Mouse (Mus musculus) regulatory T cell (primary cell): ENCODE measurements at regions not wholly inside any gene's neighbourhood (a gene's known extent, or its start where the extent isn't known, plus 50 kb on each side); places are given as distances from the start of the nearest gene placed in this dataset.

Experiments used
- in situ Hi-C: fragments of 300-600 bp; cut with MboI, MseI; formaldehyde crosslinking; loops from one replicate; pipeline ENCODE4 v1.15.1; 2025; ENCODE audit warnings: high pct_unique_total_duplicates

- in situ Hi-C loops = no loop called here
These were observed 192.6 kb downstream of the Otor start for GRCm38 (mm10) chr2:143270826-143271225.

GRCm38 (mm10) chr2:143305747-143306570, 227.7 kb downstream of the Otor start:
- in situ Hi-C loops = no loop called here

GRCm38 (mm10) chr2:143306571-143306925, 228.3 kb downstream of the Otor start:
- in situ Hi-C loops = no loop called here

- in situ Hi-C loops = no loop called here
These were observed 220.5 kb upstream of the Pcsk2 start for GRCm38 (mm10) chr2:143325486-143325885.

- in situ Hi-C loops = no loop called here
These were observed 213.9 kb upstream of the Pcsk2 start for GRCm38 (mm10) chr2:143332071-143332470.

GRCm38 (mm10) chr2:143340364-143340763, 205.6 kb upstream of the Pcsk2 start:
- in situ Hi-C loops = no loop called here

GRCm38 (mm10) chr2:143364193-143364592, 181.8 kb upstream of the Pcsk2 start:
- in situ Hi-C loops = no loop called here

- in situ Hi-C loops = no loop called here
These were observed 180.0 kb upstream of the Pcsk2 start for GRCm38 (mm10) chr2:143365976-143366375.
